Mouse (Mus musculus): Measurements from ENCODE around the gene Pstpip1. TPM values are rescaled to one million over a fixed set of nuclear protein-coding genes. Genes with fewer than 3 reads are reported as not detected.
A peak's percentile ranks its signal among the peaks of the same experiment; 100 is the strongest.

The Pstpip1 gene
- polyA plus RNA-seq, 1 experiment from 2014 or later, result 3.2 TPM

DNA sequence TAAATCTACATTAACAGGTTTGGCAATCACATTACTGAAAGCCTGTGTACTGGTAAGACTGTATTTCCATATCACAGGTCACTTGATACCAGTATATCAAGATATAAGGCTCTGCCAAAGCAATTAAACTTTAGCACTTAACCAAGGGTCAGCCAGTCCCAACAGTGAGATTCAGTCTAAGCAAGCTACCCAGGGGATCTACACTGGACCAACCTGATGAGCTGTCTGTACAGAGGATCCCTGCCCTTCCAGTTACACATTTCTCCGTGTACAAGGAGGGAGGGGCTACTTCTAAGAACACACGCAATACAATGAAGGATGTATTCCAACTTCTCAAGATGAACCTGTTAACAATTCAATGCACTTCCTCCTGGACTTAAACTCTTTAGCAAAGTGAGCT lies 68.3 kb downstream of the Pstpip1 start:
- no peaks in the 10 kb centered on the region for H3K9me3 ChIP-seq (replicated peaks)
- no peak overlapping the region for H3K9ac ChIP-seq
- no peak for ATAC-seq
- H3K4me1 ChIP-seq, result peaks cover 31% of the 10 kb centered on the region
- no peak overlapping the region for H3K27ac ChIP-seq
- H3K4me2 ChIP-seq, result no peak overlapping the region
- no peaks in the 10 kb centered on the region for H3K27me3 ChIP-seq (replicated peaks)
- no peak overlapping the region for H3K4me3 ChIP-seq
- H3K36me3 ChIP-seq, result no peaks in the 10 kb centered on the region
- 54% methylated on average over 2 of the region's 2 CpGs for WGBS (ENCODE audit: insufficient replicate concordance)

GRCm38 (mm10) chr9:56159456-56159855 lies 69.7 kb downstream of the Pstpip1 start:
- H3K27ac ChIP-seq, result no peak overlapping the region
- peaks cover 10% of the 10 kb centered on the region; the same call in 1 of the 2 replicates for H3K27me3 ChIP-seq (replicated peaks)
- ATAC-seq, result no peak
- H3K4me3 ChIP-seq, result peak overlapping the region; percentile 84; the same call in 1 of the 2 replicates
- no peaks in the 10 kb centered on the region for H3K9me3 ChIP-seq (replicated peaks)
- no peaks in the 10 kb centered on the region for H3K36me3 ChIP-seq
- H3K4me1 ChIP-seq, result peaks cover 26% of the 10 kb centered on the region
- 47% methylated on average over 2 of the region's 2 CpGs for WGBS (ENCODE audit: insufficient replicate concordance)
- H3K9ac ChIP-seq, result no peak overlapping the region
- H3K4me2 ChIP-seq, result peak overlapping the region; percentile 94

DNA sequence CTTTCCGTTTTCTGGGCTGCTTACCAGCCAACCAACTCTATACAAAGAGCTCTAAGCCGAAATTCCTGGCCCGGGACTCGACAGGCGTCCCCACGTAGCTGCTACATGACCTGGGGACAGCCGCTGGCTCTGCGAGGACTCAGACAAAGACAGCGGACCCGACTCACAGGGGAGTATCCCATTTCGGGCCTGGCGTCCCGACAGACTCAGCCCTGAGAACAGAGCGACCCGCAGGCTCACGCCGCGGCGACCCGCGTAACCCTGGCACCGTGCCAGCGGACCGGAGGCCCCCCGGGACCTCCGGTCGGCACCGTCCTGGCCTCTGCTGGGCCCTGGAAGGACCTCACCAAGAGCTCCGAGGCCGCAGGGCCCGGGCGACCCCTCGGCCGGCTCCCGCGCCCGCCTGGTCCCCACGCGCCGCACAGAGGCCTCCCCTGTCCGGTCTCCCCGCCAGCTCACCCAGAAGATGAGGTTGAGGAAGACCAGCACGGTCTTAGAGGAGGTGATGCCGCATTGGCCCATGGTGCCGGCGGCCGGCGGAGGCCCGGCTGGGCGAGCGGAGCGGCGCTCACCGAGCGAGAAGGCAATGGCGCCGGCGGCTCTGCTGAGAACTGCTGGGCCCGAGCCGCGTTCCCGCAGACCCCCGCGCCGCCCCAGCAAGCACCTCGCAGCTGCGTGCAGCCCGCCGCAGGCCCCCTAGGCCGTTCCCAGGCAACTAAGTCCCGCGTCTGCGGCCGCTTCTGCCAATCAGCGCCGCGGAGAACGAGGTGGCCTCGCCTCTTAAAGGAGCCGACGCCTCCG lies 70.8 kb downstream of the Pstpip1 start:
- Histone ChIP-seq H3K27ac (peak overlapping the region; percentile 65), H3K4me1 (peaks cover 27% of the 10 kb centered on the region), H3K36me3 (no peaks in the 10 kb centered on the region), H3K9me3 (replicated peaks) (no peaks in the 10 kb centered on the region), H3K4me2 (peak overlapping the region; percentile 94), H3K27me3 (replicated peaks) (peaks cover 10% of the 10 kb centered on the region; the same call in 1 of the 2 replicates), H3K4me3 (peak overlapping the region; percentile 84), H3K9ac (peak overlapping the region; percentile 89)
- 1% methylated on average over 80 of the region's 82 CpGs for WGBS (ENCODE audit: insufficient replicate concordance)
- peak; percentile 95 for ATAC-seq

DNA sequence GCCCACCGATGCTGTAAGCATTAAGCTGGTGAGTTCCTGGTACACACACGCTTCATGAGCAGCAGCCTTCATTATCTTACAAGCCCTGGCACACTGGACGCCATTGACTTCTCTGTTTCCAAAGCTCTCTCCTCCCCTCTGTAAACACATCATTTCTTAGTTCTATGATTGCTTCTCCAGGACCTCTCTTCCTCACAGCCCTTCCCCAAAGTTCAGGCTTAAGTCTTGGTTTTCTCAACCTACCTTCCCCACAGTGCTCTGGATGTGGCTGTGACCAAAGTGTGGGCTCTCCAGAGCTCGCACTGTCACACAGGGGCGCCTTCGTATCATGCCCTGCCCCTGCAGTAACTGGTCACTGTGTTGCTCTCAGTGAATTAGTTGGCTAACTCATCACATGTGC lies 75.6 kb downstream of the Pstpip1 start, which contains the start of gene Tspan3:
TSS of gene Tspan3 (minus strand) at position 101 of the 400 bp plus-strand sequence.
- no peak for ATAC-seq
- peaks cover 10% of the 10 kb centered on the region; the same call in 1 of the 2 replicates for H3K27me3 ChIP-seq (replicated peaks)
- H3K27ac ChIP-seq, result no peak within 1 kb of the TSS
- H3K9ac ChIP-seq, result no peak within 1 kb of the TSS
- 77% methylated on average over 6 of the region's 6 CpGs for WGBS (ENCODE audit: insufficient replicate concordance)
- H3K4me1 ChIP-seq, result peaks cover 20% of the 10 kb centered on the region
- H3K9me3 ChIP-seq (replicated peaks), result no peaks in the 10 kb centered on the region
- no peak within 1 kb of the TSS for H3K4me3 ChIP-seq
- no peaks in the 10 kb centered on the region for H3K36me3 ChIP-seq
- H3K4me2 ChIP-seq, result no peak within 1 kb of the TSS

GRCm38 (mm10) chr9:56166161-56166560 lies 76.4 kb downstream of the Pstpip1 start:
- peaks cover 10% of the 10 kb centered on the region; the same call in 1 of the 2 replicates for H3K27me3 ChIP-seq (replicated peaks)
- no peak overlapping the region for H3K27ac ChIP-seq
- H3K4me3 ChIP-seq, result no peak overlapping the region
- H3K9ac ChIP-seq, result no peak overlapping the region
- H3K4me2 ChIP-seq, result no peak overlapping the region
- ATAC-seq, result 0 out of 2 replicates have a peak, but pooled peaks have one; percentile 60
- no peaks in the 10 kb centered on the region for H3K36me3 ChIP-seq
- WGBS (ENCODE audit: insufficient replicate concordance), result 35% methylated on average over 5 of the region's 5 CpGs
- H3K9me3 ChIP-seq (replicated peaks), result no peaks in the 10 kb centered on the region
- H3K4me1 ChIP-seq, result peaks cover 15% of the 10 kb centered on the region

- no peaks in the 10 kb centered on the region for H3K9me3 ChIP-seq (replicated peaks)
- H3K36me3 ChIP-seq, result no peaks in the 10 kb centered on the region
- no peak for ATAC-seq
- 81% methylated on average over 6 of the region's 6 CpGs for WGBS (ENCODE audit: insufficient replicate concordance)
- peaks cover 11% of the 10 kb centered on the region for H3K4me1 ChIP-seq
- no peak overlapping the region for H3K27ac ChIP-seq
- peaks cover 10% of the 10 kb centered on the region; the same call in 1 of the 2 replicates for H3K27me3 ChIP-seq (replicated peaks)
- H3K4me2 ChIP-seq, result no peak overlapping the region
- H3K9ac ChIP-seq, result no peak overlapping the region
- no peak overlapping the region for H3K4me3 ChIP-seq
These were observed 77.9 kb downstream of the Pstpip1 start for GRCm38 (mm10) chr9:56167690-56168089.

DNA sequence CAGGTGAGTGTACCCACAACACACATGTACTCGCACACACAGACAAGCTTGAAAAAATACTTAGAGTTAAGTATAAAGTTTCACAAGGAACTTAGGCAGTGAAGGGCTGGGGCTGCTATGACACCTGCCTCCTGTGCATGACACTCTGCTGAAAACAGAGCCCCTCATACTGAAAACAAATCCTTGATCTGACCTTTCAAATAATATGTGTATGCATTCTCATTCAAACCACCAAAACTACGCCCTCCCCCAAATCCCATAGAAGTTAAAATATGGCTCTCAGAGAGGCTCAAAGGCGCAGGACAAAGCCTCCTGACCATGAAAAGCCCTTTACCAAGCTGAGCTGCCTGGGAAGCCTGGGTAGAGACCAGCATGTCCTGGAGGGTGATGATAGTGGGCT lies 85.6 kb downstream of the Pstpip1 start:
- H3K9ac ChIP-seq, result no peak overlapping the region
- no peaks in the 10 kb centered on the region for H3K27me3 ChIP-seq (replicated peaks)
- no peaks in the 10 kb centered on the region for H3K4me1 ChIP-seq
- no peak overlapping the region for H3K4me3 ChIP-seq
- no peak for ATAC-seq
- no peak overlapping the region for H3K4me2 ChIP-seq
- no peaks in the 10 kb centered on the region for H3K9me3 ChIP-seq (replicated peaks)
- WGBS (ENCODE audit: insufficient replicate concordance), result 75% methylated on average over 3 of the region's 3 CpGs
- H3K36me3 ChIP-seq, result no peaks in the 10 kb centered on the region
- no peak overlapping the region for H3K27ac ChIP-seq

GRCm38 (mm10) chr9:56177354-56177753 lies 87.6 kb downstream of the Pstpip1 start:
- Histone ChIP-seq H3K4me2 (no peak overlapping the region), H3K27me3 (replicated peaks) (no peaks in the 10 kb centered on the region), H3K4me1 (no peaks in the 10 kb centered on the region), H3K9ac (no peak overlapping the region), H3K9me3 (replicated peaks) (no peaks in the 10 kb centered on the region), H3K36me3 (no peaks in the 10 kb centered on the region), H3K27ac (no peak overlapping the region), H3K4me3 (no peak overlapping the region)
- WGBS (ENCODE audit: insufficient replicate concordance), result 72% methylated on average over 4 of the region's 4 CpGs
- no peak for ATAC-seq

Other genes with a start within 250 kb of the Pstpip1 start
- gene Scaper, start 151.8 kb upstream of the Pstpip1 start, polyA plus RNA-seq (2016; fragmentation: Nextera tagmentation; extraction: Ambion mirVana), result 2.6 and 2.7 TPM in 2 replicates
- gene 4930563M21Rik, start 79.4 kb upstream of the Pstpip1 start, polyA plus RNA-seq (2016; fragmentation: Nextera tagmentation; extraction: Ambion mirVana), result not detected in 2 replicates
- 48.9 and 50.5 TPM in 2 replicates for gene Rcn2, start 48.1 kb upstream of the Pstpip1 start, polyA plus RNA-seq (2016; fragmentation: Nextera tagmentation; extraction: Ambion mirVana)
- gene Tspan3, start 75.5 kb downstream of the Pstpip1 start, polyA plus RNA-seq (2016; fragmentation: Nextera tagmentation; extraction: Ambion mirVana), result 70.5 and 70.6 TPM in 2 replicates

All from liver, embryonic 12.5 days (tissue).